In the genomic region with DNA sequence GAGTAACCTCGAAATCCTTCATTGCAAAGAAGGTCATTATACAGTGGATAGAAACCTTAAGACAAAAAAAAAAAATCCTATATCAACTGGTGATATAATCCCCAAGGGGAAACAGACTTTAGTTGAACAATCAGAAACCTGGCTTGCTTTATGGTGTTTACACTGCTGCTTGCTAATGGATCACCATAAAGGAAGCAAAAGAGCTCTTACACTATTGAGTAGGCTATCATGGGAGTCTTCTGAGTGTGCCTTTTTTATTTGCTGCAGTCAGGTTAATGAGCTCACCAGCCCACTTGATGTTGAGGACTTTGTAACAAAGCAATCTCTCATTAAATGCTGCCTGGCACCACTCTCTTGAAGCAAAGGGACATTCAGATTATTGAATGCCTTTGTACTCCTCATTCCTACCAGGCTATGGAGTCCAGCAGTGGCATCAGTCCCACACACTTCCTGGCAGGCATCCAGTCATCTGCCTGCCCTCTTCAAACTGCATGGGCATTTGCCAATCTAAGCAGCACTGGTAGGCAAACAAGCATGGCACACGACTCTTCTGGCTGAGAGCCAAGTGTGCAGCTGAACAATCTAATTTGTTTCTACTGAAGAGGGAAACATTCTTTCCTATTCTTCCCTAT, we compare ENCODE assay signal across 9 mouse cellular contexts.
DNase-seq lines count a peak whose midpoint lies in the region; ATAC-seq and TF ChIP-seq lines count a peak whose summit lies in the region.
"Had no signal": no experiment of that assay in that cellular context is flagged by ENCODE, and none has a peak within 500 bp of the region (broad histone marks: within the 10 kb centered on the region; RNA-seq: fewer than 3 reads in every experiment).

No protein-coding gene starts in this region.

- no peaks in the 10 kb centered on the region for H3K9me3 ChIP-seq in limb, embryonic 14.5 days (ENCODE audit: control insufficient read depth, low read length)
- no peaks in the 10 kb centered on the region for H3K9me3 ChIP-seq in limb, embryonic 10.5 days (replicated peaks)
- H3K9me3 ChIP-seq in forebrain, postnatal 0 days (ENCODE audit: low read length) = no peaks in the 10 kb centered on the region
- H3K9me3 ChIP-seq in lung, embryonic 14.5 days (ENCODE audit: low read depth, low read length) = no peaks in the 10 kb centered on the region

- no peaks in the 10 kb centered on the region for H3K4me1 ChIP-seq in limb, embryonic 14.5 days (ENCODE audit: control insufficient read depth, insufficient read depth, low read length)
- H3K4me1 ChIP-seq in limb, embryonic 10.5 days = no peaks in the 10 kb centered on the region
- peaks cover 4% of the 10 kb centered on the region; the same call in 1 of the 2 replicates for H3K4me1 ChIP-seq in forebrain, postnatal 0 days (ENCODE audit: insufficient read depth)
- H3K4me1 ChIP-seq in lung, embryonic 14.5 days (ENCODE audit: insufficient read depth) = no peaks in the 10 kb centered on the region

- H3K27me3 ChIP-seq in limb, embryonic 14.5 days (ENCODE audit: control insufficient read depth, insufficient read depth, low read length) = no peaks in the 10 kb centered on the region
- H3K27me3 ChIP-seq in limb, embryonic 10.5 days (ENCODE audit: low read depth, poor library complexity, severe bottlenecking) = no peaks in the 10 kb centered on the region
- no peaks in the 10 kb centered on the region for H3K27me3 ChIP-seq in forebrain, postnatal 0 days (ENCODE audit: insufficient read depth, low read length)
- no peaks in the 10 kb centered on the region for H3K27me3 ChIP-seq in lung, embryonic 14.5 days (ENCODE audit: insufficient read depth, low read length)

- peak; percentile 27 for DNase-seq in limb, embryonic 14.5 days (ENCODE audit: low spot score)
- no peak for DNase-seq in limb, embryonic 10.5 days (ENCODE audit: low spot score)
- DNase-seq in forebrain, postnatal 0 days = peak; percentile 88
- peak; percentile 11 for DNase-seq in kidney, postnatal 10 days
- peak; percentile 72 for DNase-seq in lung, embryonic 14.5 days
- DNase-seq in retina, postnatal 7 days (ENCODE audit: low read depth, low spot score) = peak; percentile 37
- no peak for DNase-seq in urinary bladder, postnatal 25 days (ENCODE audit: low spot score)
- DNase-seq in thymus, postnatal 14 days = no peak

- 46% methylated on average over 2 of the region's 2 CpGs for WGBS in limb, embryonic 14.5 days
- WGBS in limb, embryonic 10.5 days = 84% methylated on average over 2 of the region's 2 CpGs
- WGBS in forebrain, postnatal 0 days = 18% methylated on average over 2 of the region's 2 CpGs
- 33% methylated on average over 2 of the region's 2 CpGs for WGBS in lung, embryonic 14.5 days

- no peak for TF ChIP-seq POLR2A in limb, embryonic 14.5 days (IDR thresholded peaks at IDR 0.05; ENCODE audit: borderline replicate concordance, extremely low read depth, insufficient read depth, insufficient read length)

- H3K36me3 ChIP-seq in limb, embryonic 14.5 days (ENCODE audit: control insufficient read depth, insufficient read depth, low read length) = no peaks in the 10 kb centered on the region
- H3K36me3 ChIP-seq in limb, embryonic 10.5 days = no peaks in the 10 kb centered on the region
- H3K36me3 ChIP-seq in forebrain, postnatal 0 days (ENCODE audit: insufficient read depth) = no peaks in the 10 kb centered on the region
- H3K36me3 ChIP-seq in lung, embryonic 14.5 days (ENCODE audit: insufficient read depth) = no peaks in the 10 kb centered on the region

- no peak overlapping the region for H3K9ac ChIP-seq in limb, embryonic 14.5 days (ENCODE audit: low read depth, low read length, severe bottlenecking)
- H3K9ac ChIP-seq in forebrain, postnatal 0 days = no peak overlapping the region
- no peak overlapping the region for H3K9ac ChIP-seq in lung, embryonic 14.5 days

- H3K4me3 ChIP-seq in limb, embryonic 14.5 days (replicated peaks; ENCODE audit: low read length) = no peak overlapping the region
- H3K4me3 ChIP-seq in limb, embryonic 10.5 days = no peak overlapping the region
- no peak overlapping the region for H3K4me3 ChIP-seq in forebrain, postnatal 0 days (ENCODE audit: low read depth, low read length)
- H3K4me3 ChIP-seq in lung, embryonic 14.5 days (ENCODE audit: low read depth, low read length) = no peak overlapping the region
- H3K4me3 ChIP-seq: myocyte had no signal

- no peak overlapping the region for H3K4me2 ChIP-seq in limb, embryonic 14.5 days (replicated peaks; ENCODE audit: low read depth, low read length, severe bottlenecking)
- H3K4me2 ChIP-seq in forebrain, postnatal 0 days (ENCODE audit: low read depth) = no peak overlapping the region
- H3K4me2 ChIP-seq in lung, embryonic 14.5 days = no peak overlapping the region

- TF ChIP-seq CTCF in forebrain, postnatal 0 days (IDR thresholded peaks at IDR 0.05; ENCODE audit: low read depth) = no peak
- TF ChIP-seq CTCF in lung, embryonic 14.5 days (IDR thresholded peaks at IDR 0.05; ENCODE audit: low read depth) = no peak

- H3K27ac ChIP-seq in limb, embryonic 14.5 days (replicated peaks; ENCODE audit: low read depth, low read length) = no peak overlapping the region
- no peak overlapping the region for H3K27ac ChIP-seq in limb, embryonic 10.5 days
- no peak overlapping the region for H3K27ac ChIP-seq in forebrain, postnatal 0 days (ENCODE audit: low read depth, low read length)
- no peak overlapping the region for H3K27ac ChIP-seq in lung, embryonic 14.5 days (ENCODE audit: low read depth)

- no peak for ATAC-seq in limb, embryonic 14.5 days (ENCODE audit: low FRiP score, low read depth)
- ATAC-seq in forebrain, postnatal 0 days = peak; percentile 72
- peak; percentile 82; the same call in 1 of the 2 replicates for ATAC-seq in lung, embryonic 14.5 days (ENCODE audit: insufficient read depth)

Comparison
In these comparisons a context has a peak if more than half of its experiments do, and no peak if none do; other contexts are left out.
1. DNase-seq: peak in limb, embryonic 14.5 days (single experiment), forebrain, postnatal 0 days (single experiment), kidney, postnatal 10 days (single experiment), lung, embryonic 14.5 days (single experiment) and retina, postnatal 7 days (single experiment); none in limb, embryonic 10.5 days (single experiment), urinary bladder, postnatal 25 days (single experiment) and thymus, postnatal 14 days (single experiment).